Mouse (Mus musculus): ENCODE results near the gene Psmc3.
A peak's percentile ranks its signal among the peaks of the same experiment; 100 is the strongest.
"Not testable (repeated sequence)": the region's sequence is repeated elsewhere in the genome, so short reads cannot be mapped to it uniquely, and the experiment has no call there.

Psmc3 gene

GRCm38 (mm10) chr2:91053934-91054382 lies at the start of gene Psmc3:
Gene Psmc3 (plus strand): TSS chr2:91054009.
- peak; percentile 95 for DNase-seq (ENCODE audit: extremely low spot score, low spot score)

- no peak for DNase-seq (ENCODE audit: extremely low spot score, low spot score)
Measured at GRCm38 (mm10) chr2:91008536-91008935, 45.3 kb upstream of the Psmc3 start.

- DNase-seq (ENCODE audit: extremely low spot score, low spot score), result no peak
Measured at GRCm38 (mm10) chr2:91013881-91014280, 39.9 kb upstream of the Psmc3 start.

GRCm38 (mm10) chr2:91015386-91015785 lies 38.4 kb upstream of the Psmc3 start:
- DNase-seq (ENCODE audit: extremely low spot score, low spot score), result no peak

GRCm38 (mm10) chr2:91018061-91018788 lies 35.6 kb upstream of the Psmc3 start:
- no peak for DNase-seq (ENCODE audit: extremely low spot score, low spot score)

- DNase-seq (ENCODE audit: extremely low spot score, low spot score), result no peak
Measured at GRCm38 (mm10) chr2:91019911-91020310, 33.9 kb upstream of the Psmc3 start.

- not testable (repeated sequence) for DNase-seq (ENCODE audit: extremely low spot score, low spot score)
Measured at GRCm38 (mm10) chr2:91022266-91022665, 31.5 kb upstream of the Psmc3 start.

- no peak for DNase-seq (ENCODE audit: extremely low spot score, low spot score)
Measured at GRCm38 (mm10) chr2:91023131-91023530, 30.7 kb upstream of the Psmc3 start.

GRCm38 (mm10) chr2:91023956-91024355 lies 29.9 kb upstream of the Psmc3 start:
- no peak for DNase-seq (ENCODE audit: extremely low spot score, low spot score)

- DNase-seq (ENCODE audit: extremely low spot score, low spot score), result no peak
Measured at GRCm38 (mm10) chr2:91025081-91025516, 28.7 kb upstream of the Psmc3 start.

GRCm38 (mm10) chr2:91026491-91026890 lies 27.3 kb upstream of the Psmc3 start:
- no peak for DNase-seq (ENCODE audit: extremely low spot score, low spot score)

GRCm38 (mm10) chr2:91027391-91028214 lies 26.2 kb upstream of the Psmc3 start:
- no peak for DNase-seq (ENCODE audit: extremely low spot score, low spot score)

- no peak for DNase-seq (ENCODE audit: extremely low spot score, low spot score)
Measured at GRCm38 (mm10) chr2:91031216-91031615, 22.6 kb upstream of the Psmc3 start.

GRCm38 (mm10) chr2:91033000-91033399 lies 20.8 kb upstream of the Psmc3 start:
- DNase-seq (ENCODE audit: extremely low spot score, low spot score), result no peak

- DNase-seq (ENCODE audit: extremely low spot score, low spot score), result no peak
Measured at GRCm38 (mm10) chr2:91035385-91035784, 18.4 kb upstream of the Psmc3 start, which contains the start of gene Rapsn. Gene Rapsn (plus strand): TSS chr2:91035620.

GRCm38 (mm10) chr2:91041786-91042185 lies 12.0 kb upstream of the Psmc3 start:
- no peak for DNase-seq (ENCODE audit: extremely low spot score, low spot score)

- no peak for DNase-seq (ENCODE audit: extremely low spot score, low spot score)
Measured at GRCm38 (mm10) chr2:91042651-91043398, 11.0 kb upstream of the Psmc3 start.

GRCm38 (mm10) chr2:91044727-91045126 lies 9.1 kb upstream of the Psmc3 start:
- DNase-seq (ENCODE audit: extremely low spot score, low spot score), result no peak

GRCm38 (mm10) chr2:91045805-91046204 lies 8.0 kb upstream of the Psmc3 start:
- DNase-seq (ENCODE audit: extremely low spot score, low spot score), result not testable (repeated sequence)

- DNase-seq (ENCODE audit: extremely low spot score, low spot score), result no peak
Measured at GRCm38 (mm10) chr2:91047359-91047758, 6.5 kb upstream of the Psmc3 start.

GRCm38 (mm10) chr2:91051917-91052316 lies 1.9 kb upstream of the Psmc3 start:
- DNase-seq (ENCODE audit: extremely low spot score, low spot score), result no peak

- DNase-seq (ENCODE audit: extremely low spot score, low spot score), result no peak
Measured at GRCm38 (mm10) chr2:91052752-91053151, 1.1 kb upstream of the Psmc3 start.

Measured in neural tube, embryonic 10.5 days (tissue).